Mouse (Mus musculus) c-Kit-positive CD71-negative TER-119-negative erythroid progenitor cells, embryonic 14.5 days (primary cell): Measurements from ENCODE around the gene Hsf3.
"Not testable (repeated sequence)": the region's sequence is repeated elsewhere in the genome, so short reads cannot be mapped to it uniquely, and the experiment has no call there.

ENCODE experiments used
- DNase-seq: peaks from one replicate; pipeline ENCODE4 v3.0.0-alpha.2; 2013; ENCODE audit warnings: low read depth

Gene Hsf3

DNA sequence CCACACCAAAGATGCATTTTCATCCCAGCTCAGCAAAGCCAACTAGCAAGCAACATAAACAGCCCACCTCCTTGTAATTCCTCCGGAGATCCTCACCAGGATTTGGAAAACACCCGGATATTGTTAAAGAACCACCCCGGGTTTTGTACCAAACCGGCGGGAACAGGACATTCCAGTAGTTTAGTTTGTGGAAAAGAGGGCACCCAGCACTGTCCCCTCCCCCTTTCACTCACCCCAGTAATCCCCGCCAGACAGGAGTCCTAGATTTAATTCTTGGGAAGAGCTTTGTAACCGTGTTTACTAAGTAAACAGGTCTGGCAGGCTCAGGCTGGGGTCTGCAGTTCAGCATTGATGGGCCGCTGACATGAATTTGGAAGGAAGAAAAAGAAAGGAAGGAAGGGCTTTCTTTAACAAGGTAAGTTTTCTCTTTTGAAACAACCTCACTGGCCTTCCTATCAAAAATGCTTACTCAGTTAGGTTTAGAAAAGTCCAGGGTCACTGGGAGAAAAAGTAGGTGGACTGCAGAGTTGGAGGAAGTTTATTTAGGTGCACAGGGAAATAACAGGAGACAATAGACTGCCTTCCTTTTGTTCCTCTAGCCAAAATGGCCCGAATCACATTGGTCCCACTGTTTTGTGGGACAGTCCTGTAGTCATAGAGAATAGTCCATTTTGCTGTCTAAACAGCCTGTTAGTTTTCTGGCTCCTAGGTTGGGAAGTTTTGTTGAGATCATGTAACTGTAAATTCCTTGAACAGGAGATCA is at the start of gene Hsf3:
TSS of gene Hsf3 (minus strand) at position 94 of the 763 bp plus-strand sequence.
- DNase-seq, result no peak

- no peak for DNase-seq
Measured at GRCm38 (mm10) chrX:96501580-96501979, 45.5 kb upstream of the Hsf3 start.

DNA sequence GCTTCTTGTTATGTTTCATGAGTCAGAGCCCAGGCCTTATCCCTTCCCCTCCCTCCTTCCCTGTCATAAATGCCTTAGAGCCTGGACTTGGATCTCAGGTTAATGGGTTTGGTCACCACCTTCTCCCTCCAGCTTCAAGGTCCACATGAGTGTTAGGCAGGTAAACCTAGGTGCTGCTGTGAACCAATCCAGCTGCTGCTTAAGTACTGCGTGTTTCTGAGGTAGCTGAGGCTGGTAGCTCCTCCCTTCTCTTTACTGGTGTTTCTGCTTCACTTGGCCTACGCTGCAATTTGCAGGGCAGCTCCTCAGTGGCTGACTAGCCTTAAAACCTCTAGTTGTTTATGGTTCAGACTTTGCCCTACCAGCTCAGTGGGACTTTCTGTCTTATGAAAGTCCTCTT is 945 bp downstream of the Hsf3 start, which contains the start of gene Heph:
TSS of gene Heph (plus strand) at position 211 of the 400 bp plus-strand sequence.
- DNase-seq, result no peak

- DNase-seq, result no peak
Measured at GRCm38 (mm10) chrX:96419383-96419782, 36.7 kb downstream of the Hsf3 start.

GRCm38 (mm10) chrX:96417733-96418132 is 38.4 kb downstream of the Hsf3 start:
- no peak for DNase-seq

DNA sequence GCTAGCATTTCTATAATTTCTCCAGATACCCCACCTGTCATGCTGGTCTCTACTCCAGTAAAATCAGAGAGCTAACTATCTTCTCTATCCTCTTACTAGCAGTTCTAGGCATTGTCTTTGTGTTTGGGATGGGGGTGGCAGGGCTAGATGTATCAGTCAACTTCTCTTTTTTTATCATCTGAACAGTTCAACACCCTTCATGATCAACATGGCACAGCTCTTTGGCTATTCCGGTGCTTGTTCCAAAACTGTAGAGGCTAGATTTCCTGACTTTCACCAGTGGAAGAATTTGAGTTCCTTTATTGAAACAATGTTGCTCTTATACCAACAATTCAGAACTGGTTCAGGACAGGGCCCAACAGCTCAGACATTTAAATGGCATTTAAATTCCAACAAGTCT is 39.1 kb downstream of the Hsf3 start:
- no peak for DNase-seq

- not testable (repeated sequence) for DNase-seq
Measured at GRCm38 (mm10) chrX:96415351-96415750, 40.7 kb downstream of the Hsf3 start.

GRCm38 (mm10) chrX:96339108-96339507 is 117.0 kb downstream of the Hsf3 start:
- no peak for DNase-seq

DNA sequence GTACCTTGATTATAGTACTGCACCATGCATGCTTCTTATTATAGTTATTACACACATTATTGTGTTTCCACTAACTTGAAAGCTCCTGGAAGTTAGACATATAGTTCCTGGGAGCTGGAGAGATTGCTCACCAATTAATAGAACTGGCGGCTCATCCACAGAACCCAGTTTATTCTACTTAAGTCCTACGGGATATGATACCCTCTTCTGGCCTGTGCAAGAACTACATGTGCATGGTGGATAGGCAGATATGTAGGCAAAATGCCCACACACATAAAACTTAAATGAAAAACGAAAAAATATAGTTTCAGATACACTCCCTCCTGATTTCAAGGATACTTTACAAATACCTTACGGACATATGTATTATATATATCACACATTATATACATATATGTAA is 126.3 kb downstream of the Hsf3 start:
- DNase-seq, result peak; percentile 28

DNA sequence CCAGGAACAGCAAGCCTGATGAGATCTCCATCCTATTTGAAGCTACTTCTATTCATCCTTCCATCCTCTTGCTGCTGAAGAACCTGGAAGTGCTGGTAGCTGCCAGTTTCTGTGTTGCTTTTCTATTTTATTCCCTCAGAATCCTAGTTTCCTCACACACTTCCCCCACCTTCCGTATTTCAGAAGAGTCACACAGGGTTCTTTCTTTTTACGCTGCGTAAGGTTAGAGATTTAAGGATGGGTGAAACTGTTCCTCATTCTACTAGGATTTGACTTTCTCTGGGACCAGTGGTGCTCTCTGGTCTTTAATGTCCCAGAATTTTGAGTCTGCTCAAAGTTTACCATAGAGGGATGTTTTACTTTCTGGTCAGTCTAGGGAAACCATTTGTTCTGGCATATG is 162.8 kb downstream of the Hsf3 start, which contains the start of gene Vsig4:
TSS of gene Vsig4 (minus strand) at position 101 of the 400 bp plus-strand sequence.
- DNase-seq, result no peak

DNA sequence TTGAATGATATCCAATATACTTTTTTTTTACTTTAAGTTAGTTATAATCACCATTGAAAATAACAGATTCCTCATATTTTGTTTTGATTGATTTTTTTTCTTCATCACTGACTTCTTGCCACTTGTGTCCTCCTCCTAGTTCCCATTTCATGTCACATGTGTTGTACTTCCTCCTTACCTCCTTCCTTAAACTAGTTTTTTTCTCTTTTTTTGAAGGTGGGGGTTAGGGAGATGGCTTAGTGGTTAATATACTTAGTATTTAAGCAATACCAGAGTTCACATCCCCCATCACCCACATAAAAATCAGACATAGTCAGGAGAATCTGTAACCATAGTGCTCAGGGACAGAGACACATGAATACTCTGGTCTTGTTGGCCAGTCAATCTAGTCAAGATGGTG is 199.6 kb downstream of the Hsf3 start:
- DNase-seq, result no peak
